Mouse (Mus musculus) retina, embryonic 14.5 days (tissue): ENCODE data around the gene Alox12.

Experiments used
- DNase-seq: peaks from one replicate; pipeline ENCODE4 v3.0.0-alpha.2; 2015; ENCODE audit warnings: low spot score

The Alox12 gene

DNA sequence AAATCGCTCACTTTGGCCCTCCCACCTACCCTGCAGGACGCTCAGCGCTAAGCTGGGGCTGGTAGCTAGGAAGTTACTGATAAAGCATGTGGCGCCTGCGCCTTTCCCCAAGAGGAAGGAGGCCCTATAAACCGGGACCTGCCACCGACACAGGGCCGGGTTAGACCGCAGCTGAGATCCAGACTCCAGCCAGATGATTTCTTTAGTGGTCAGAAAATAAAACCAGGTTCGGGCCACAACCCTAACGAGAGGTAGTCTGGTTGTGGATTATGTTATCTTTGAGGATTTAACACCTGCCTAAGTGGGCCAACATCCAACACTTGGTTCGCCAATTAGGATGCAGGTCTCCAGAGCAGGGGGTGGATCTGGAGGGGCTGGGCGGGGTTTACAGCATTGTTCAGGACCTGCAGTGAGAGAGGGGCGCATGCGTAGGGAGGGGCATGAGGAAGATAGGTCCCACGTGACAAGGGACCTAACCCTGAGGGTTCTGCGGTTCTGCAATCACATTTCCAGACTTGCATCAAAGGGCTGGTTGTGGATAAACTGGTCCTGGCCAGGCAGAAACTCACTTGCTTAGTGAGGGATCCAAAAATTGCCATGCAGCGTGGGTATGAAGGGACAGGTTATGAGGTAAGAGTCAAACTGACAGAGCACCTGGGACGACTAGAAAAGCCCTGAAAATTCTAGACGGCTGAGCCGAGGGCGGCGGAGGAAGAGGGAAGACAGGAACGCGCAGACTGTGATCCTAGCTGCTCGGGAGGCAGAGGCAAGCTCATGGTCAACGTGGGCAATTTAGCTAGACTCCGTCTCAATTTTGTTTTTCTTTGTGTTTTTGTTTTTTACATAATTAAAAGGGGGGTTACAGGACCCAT is 34.2 kb downstream of the Alox12 start, which contains the start of gene Slc16a13:
Slc16a13 (minus strand) TSS at position 334 of the 872 bp plus-strand sequence.
- peak; percentile 97 for DNase-seq

DNA sequence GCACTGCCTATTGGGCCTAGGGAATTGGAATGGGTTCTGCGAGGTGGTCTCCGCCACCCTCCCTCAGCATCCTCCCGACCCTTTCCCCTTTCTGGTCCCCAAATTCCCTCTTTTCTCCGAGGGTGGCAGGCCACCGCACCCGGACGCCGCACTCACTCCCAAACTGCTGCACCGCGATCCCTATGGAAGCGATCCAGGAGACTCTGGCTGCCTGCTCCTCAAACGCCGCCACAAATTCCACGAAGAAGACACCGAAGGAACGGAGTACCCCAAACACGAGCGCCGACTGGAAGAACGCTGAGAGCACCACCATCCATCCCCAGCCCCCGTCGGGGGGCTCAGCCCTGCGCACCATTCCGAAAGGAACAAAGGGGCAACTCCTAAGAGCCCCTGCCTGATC is 34.8 kb downstream of the Alox12 start:
- no peak for DNase-seq

DNA sequence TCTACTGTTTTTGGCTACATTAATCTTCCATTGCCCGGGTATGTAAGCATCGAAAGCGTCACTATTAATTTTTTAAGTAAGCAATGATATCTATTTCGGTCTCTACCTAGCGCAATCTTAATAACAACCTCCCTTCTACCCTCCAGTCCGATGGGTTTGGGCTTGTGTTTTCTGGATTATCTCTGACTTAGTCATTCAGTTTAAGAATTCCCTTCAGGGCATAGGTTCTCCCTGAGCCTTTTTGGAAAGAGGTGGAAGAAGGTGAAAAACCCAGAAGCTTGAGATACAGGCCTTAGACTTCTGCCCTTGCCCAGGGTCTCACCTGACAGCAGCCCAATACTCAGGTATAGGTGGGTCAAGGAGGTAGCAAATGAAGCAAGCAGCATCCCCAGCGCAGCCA is 35.3 kb downstream of the Alox12 start:
- DNase-seq: no peak

- DNase-seq: no peak
Measured at GRCm38 (mm10) chr11:70218741-70219470, 36.2 kb downstream of the Alox12 start.

- DNase-seq: no peak
Measured at GRCm38 (mm10) chr11:70218039-70218438, 37.1 kb downstream of the Alox12 start.

- DNase-seq: no peak
Measured at GRCm38 (mm10) chr11:70216103-70216502, 39.0 kb downstream of the Alox12 start.

DNA sequence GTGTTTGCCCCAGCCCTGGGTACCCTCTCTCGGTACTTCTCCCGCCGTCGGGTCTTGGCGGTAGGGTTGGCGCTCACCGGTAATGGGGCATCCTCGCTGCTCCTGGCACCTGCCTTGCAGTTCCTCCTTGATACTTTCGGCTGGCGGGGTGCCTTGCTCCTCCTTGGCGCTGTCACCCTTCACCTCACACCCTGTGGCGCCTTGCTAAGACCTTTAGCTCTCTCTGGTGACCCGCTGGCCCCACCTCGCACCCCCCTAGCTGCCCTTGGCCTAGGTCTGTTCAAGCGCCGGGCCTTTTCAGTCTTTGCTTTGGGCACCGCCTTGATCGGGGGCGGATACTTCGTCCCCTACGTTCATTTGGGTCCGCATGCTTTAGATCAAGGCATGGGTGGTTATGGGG is 39.9 kb downstream of the Alox12 start:
- no peak for DNase-seq

GRCm38 (mm10) chr11:70214856-70215209 is 40.3 kb downstream of the Alox12 start:
- DNase-seq: no peak

- no peak for DNase-seq
Measured at GRCm38 (mm10) chr11:70214191-70214855, 40.8 kb downstream of the Alox12 start.

- no peak for DNase-seq
Measured at GRCm38 (mm10) chr11:70213736-70214135, 41.4 kb downstream of the Alox12 start.

- DNase-seq: peak; percentile 75
Measured at GRCm38 (mm10) chr11:70212896-70213295, 42.3 kb downstream of the Alox12 start.

GRCm38 (mm10) chr11:70212423-70212822 is 42.7 kb downstream of the Alox12 start, which contains the start of gene Slc16a11:
Gene Slc16a11 (plus strand): TSS chr11:70212752.
- no peak for DNase-seq

DNA sequence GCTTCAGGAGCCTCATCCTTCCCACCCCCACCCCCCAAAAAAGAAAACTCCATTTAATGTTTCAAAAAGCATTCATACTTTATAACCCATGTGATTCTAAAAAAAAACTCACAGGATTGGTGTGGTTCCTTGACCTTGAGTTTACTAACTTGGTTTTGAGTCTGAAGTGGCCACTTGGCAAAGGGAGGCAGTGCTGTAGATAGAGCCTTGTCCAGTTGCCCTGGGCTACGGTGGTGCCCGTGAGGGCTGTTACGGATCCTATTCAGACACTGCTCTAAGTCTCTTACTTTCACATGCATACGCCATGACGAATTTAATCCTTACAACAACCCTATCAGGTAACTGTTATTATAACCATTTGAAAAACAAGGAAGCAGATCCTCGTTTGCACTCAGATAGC is 43.2 kb downstream of the Alox12 start:
- no peak for DNase-seq

DNA sequence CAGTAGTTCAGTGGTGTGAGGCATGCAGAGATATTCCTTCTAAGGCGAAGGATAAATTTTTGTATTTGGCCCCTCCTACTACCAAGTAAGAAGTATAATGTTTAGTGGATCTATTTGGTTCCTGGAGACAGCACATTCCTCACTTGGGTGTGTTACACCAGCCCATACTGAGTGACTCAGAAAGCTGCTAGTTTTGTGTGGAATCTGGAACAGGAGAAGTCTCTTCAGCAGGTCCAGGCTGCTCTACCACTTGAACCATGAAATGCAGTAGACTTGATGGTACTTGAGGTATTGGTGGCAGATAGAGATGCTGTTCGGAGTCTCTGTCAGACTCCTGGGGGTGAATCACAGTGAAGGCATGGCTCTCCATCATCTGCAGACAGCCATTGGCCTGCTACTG is 44.5 kb downstream of the Alox12 start:
- no peak for DNase-seq

DNA sequence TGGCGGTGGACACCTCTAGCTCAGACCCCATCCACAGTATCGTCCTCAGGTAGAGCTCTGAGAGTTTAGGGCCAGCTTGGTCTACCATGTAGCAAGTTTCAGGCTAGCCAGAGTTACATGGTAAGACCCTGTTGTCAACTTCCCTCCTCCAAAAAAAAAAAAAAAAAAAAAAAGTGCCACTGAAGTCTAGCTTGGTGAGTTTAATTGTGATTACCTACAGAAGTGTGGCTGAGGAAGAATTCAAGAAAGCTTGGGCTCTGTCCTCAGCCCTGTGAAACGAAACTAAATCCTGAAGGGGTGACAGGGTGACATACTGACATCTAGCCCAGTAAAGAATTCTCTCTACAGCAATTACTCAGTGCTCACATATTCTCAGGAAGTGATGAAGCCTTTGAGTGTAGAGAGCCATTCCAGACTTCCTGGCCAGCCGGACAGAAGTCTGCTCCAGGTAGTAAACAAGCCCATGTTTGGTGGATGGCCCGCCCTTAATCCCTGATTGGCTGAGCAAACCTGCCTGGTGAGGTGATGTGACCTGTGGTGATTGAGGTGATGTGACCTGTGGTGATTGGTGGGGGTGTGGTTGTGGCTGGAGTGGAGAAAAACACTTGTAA is 46.3 kb downstream of the Alox12 start:
- no peak for DNase-seq

GRCm38 (mm10) chr11:70207283-70207682 is 47.9 kb downstream of the Alox12 start:
- no peak for DNase-seq

- no peak for DNase-seq
Measured at GRCm38 (mm10) chr11:70206801-70207200, 48.4 kb downstream of the Alox12 start.

DNA sequence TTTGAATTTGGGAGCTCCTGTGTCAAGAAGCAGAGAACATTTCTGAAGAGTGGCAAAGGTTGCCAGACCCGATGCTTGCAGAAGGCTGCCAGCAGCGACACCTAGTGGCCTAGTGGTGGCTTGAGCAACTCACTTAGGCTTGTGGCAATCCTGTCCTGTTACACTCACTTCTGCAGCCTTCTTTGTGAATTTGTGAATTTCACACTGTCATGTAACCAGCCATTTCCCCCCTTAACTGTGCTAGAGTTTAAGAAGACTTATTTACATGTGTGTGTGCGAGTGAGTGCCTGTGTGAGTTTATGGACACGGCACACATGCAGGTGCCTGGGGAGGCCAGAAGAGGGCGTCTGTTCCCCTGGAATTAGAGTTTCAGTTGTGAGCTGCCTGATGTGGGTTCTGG is 53.5 kb downstream of the Alox12 start:
- DNase-seq: peak; percentile 90

DNA sequence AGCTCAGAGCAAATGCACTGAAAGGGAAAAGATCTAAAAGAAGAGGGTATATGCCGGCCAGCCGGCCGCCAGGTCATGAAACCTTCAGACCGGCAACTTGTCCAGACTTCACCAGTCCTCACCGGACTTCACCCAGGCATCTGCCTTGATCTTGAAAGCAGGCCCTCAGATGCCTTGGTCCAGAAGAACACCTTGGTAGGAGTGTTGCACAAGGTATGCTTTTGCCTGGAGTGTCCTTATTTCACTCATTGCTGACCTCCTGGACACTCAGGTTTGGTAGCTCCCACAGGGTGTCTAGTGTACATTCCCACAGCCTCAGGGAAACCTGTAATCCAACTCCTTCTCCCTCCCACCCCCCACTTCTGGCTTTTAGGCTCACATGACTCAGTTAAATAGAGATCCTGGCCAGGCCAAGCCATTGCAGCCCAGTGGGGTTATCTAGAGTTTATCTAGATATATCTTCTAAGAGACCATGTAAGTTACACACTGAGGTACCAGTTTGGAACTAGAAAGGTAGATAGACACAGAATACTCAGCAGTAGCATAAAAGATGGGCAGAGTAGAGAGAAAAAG is 55.0 kb downstream of the Alox12 start:
- no peak for DNase-seq

- DNase-seq: no peak
Measured at GRCm38 (mm10) chr11:70199107-70199506, 56.0 kb downstream of the Alox12 start.

GRCm38 (mm10) chr11:70198332-70198731 is 56.8 kb downstream of the Alox12 start:
- no peak for DNase-seq
